Mouse (Mus musculus) limb, embryonic 12.5 days (tissue): ENCODE measurements around the gene Rabgap1l. TPM values are rescaled to one million over a fixed set of nuclear protein-coding genes. Genes with fewer than 3 reads are reported as not detected.
"Not testable (repeated sequence)": the region's sequence is repeated elsewhere in the genome, so short reads cannot be mapped to it uniquely, and the experiment has no call there.

Source experiments
- ATAC-seq: fragments of 200-750 bp; cut with Nextera tagmentation; 2 replicates; pipeline ENCODE4 v1.8.0; 2017; ENCODE audit warnings: low read depth, moderate TSS enrichment; ENCODE audit not compliant: insufficient number of reproducible peaks, insufficient read depth, low FRiP score, low TSS enrichment
- H3K27ac ChIP-seq: fragments of 300-500 bp; sonication (generic); 2 replicates; pipeline ENCODE4 v1.5.1; 2016; ENCODE audit warnings: mild to moderate bottlenecking, moderate library complexity
- H3K27me3 ChIP-seq: fragments of 300-500 bp; sonication (generic); 2 replicates; pipeline ENCODE4 v1.6.1; 2016; ENCODE audit warnings: mild to moderate bottlenecking, moderate library complexity
- H3K36me3 ChIP-seq: fragments of 300-500 bp; sonication (generic); 2 replicates; pipeline ENCODE4 v1.6.1; 2016; ENCODE audit warnings: mild to moderate bottlenecking, moderate library complexity
- H3K4me1 ChIP-seq: fragments of 300-500 bp; sonication (generic); replicated peaks from 2 replicates; pipeline ENCODE4 v1.6.1; 2016
- H3K4me2 ChIP-seq: fragments of 300-500 bp; sonication (generic); 2 replicates; pipeline ENCODE4 v1.6.1; 2016; ENCODE audit warnings: mild to moderate bottlenecking, moderate library complexity
- H3K4me3 ChIP-seq: fragments of 300-500 bp; sonication (generic); replicated peaks from 2 replicates; pipeline ENCODE4 v1.5.1; 2016; ENCODE audit warnings: mild to moderate bottlenecking
- H3K9ac ChIP-seq: fragments of 300-500 bp; sonication (generic); replicated peaks from 2 replicates; pipeline ENCODE4 v1.6.1; 2016; ENCODE audit warnings: mild to moderate bottlenecking, moderate library complexity
- H3K9me3 ChIP-seq: fragments of 300-500 bp; sonication (generic); 2 replicates; pipeline ENCODE4 v1.6.1; 2016; ENCODE audit warnings: mild to moderate bottlenecking, moderate library complexity
- WGBS: fragments of 180-500 bp; shearing (Covaris S2); methylation state at CpG from one replicate; pipeline ENCODE4 v1.1.7; 2016; 5-methylcytosine and 5-hydroxymethylcytosine counted together
- polyA plus RNA-seq: library from polyadenylated mRNA; unstranded; fragments of >200 nt; fragmentation: Nextera tagmentation; extraction: Ambion mirVana; gene quantifications from 2 replicates; pipeline ENCODE4 v1.2.1, GENCODE M21; 2016

The Rabgap1l gene
- polyA plus RNA-seq, 1 experiment from 2014 or later = 17.3 TPM

DNA sequence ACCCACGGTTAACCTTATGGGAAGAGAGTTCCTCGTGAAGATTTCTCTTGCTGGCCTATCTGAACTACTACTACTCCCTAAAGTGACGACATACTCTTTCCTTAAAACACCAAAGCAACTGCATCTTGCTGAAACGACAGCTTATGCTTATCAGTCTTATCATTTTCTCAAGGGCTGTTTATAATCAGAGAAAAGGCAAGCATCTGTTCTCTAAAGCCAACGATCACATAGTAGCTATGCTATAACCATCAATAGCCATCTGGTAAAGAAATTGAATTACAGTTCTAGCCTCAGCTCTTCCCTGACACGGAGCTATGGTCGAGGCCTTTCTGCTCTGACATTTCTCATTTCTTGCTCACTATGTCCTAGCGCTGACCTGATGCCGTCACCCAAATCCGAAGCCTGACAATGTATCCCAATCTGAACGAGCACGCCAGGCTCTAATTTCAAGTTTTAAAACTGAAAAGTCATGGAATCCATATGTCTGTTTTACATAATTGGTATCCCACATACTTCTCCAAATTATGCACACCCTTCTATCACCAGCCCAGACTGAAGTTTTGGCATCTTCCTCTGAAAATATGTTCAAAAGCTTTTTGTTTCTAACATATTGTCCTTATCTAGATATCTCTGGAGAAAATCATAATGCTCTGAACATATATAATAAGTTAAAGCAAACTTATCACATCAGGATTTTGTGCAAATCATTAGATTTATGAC, 164.6 kb downstream of the Rabgap1l start:
- Histone ChIP-seq H3K4me2 (no peak overlapping the region), H3K4me3 (no peak overlapping the region), H3K27me3 (no peaks in the 10 kb centered on the region), H3K9me3 (no peaks in the 10 kb centered on the region), H3K36me3 (no peaks in the 10 kb centered on the region), H3K27ac (no peak overlapping the region), H3K4me1 (no peaks in the 10 kb centered on the region; the same call in 1 of the 2 replicates), H3K9ac (no peak overlapping the region)
- 79% methylated on average over 12 of the region's 12 CpGs for WGBS
- no peak for ATAC-seq

DNA sequence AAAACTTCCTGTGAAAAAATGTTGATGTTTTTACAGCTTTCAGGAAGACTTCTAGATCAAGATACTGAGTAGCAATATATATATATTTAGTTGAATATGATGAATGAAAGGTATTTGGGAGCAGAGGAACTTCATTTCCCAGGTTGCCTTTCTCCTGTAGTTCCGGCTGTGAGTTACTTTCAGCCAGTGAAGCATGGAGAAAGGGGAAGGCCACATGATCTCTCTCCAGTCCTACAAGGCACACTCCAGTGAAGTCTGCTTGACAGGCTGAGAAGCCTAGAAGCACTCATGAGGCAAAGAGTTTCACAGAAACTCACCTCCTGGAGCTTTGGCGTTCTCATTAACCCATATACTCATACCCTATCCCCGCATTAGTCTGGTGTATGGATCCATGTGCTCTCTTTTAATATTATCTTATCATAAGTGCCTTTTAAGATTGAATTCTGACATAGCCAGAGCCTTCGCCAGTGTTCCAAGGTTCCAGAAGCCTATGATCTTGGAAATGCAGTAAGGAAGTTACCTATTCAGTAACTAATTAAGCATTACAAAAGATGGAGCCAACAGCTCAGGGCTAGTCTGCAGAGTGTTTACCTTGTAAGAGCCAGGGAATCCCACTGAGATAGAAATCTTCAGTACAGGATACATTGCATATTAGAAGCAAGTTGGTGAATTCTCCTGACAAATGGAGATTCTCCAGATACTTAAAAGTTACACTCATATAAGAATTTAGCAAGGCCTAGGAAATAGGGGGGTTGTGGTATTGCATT, 168.5 kb downstream of the Rabgap1l start:
- H3K36me3 ChIP-seq, H3K27ac ChIP-seq, H3K27me3 ChIP-seq, H3K4me3 ChIP-seq, ATAC-seq, H3K9ac ChIP-seq, H3K4me2 ChIP-seq, H3K9me3 ChIP-seq, H3K4me1 ChIP-seq: not testable (repeated sequence)
- WGBS = 77% methylated on average over 4 of the region's 4 CpGs

DNA sequence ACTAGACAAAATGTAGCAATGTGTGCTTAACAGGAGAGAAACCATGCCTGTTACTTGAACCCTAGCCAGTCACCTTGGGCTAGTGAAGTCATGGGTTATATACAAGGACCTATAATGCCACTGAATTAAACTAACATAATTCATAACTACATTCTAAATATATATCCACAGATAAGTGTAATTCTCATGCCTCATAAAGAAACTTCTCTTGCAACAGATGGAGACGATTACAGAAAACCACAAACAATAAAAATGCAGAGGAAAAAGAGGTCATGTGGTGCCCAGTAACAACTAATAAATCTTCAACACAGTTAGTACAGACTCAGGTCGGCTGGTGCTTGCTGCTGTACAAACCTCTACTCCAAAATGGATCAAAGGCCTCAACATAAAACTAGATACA, 174.8 kb downstream of the Rabgap1l start:
- Histone ChIP-seq H3K9me3 (no peaks in the 10 kb centered on the region), H3K27ac (no peak overlapping the region), H3K36me3 (no peaks in the 10 kb centered on the region), H3K4me1 (no peaks in the 10 kb centered on the region; the same call in 1 of the 2 replicates), H3K4me3 (no peak overlapping the region), H3K9ac (no peak overlapping the region), H3K27me3 (no peaks in the 10 kb centered on the region), H3K4me2 (no peak overlapping the region)
- WGBS = 11% methylated on average over 2 of the region's 2 CpGs
- peak; percentile 80; the same call in 1 of the 2 replicates for ATAC-seq

DNA sequence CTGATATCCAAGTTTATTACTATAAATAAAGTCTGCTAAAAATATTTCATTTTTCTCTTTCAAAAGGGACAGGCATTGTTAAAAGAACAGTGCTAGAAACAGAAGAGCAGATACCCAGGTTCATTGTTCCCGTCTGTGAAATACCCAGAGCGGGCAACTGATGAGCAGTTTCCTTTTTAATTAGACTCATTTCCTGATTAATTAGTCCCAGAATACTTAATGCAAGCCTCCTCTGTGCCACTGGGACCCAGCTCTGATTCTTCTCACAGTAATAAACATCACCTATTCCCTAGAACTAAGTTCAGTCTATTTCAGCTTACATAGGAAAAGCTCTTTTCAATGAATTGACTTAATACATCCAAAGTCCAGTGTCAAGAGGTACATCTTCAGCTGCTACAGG, 186.6 kb downstream of the Rabgap1l start:
- Histone ChIP-seq H3K4me3 (no peak overlapping the region), H3K4me2 (no peak overlapping the region), H3K27me3 (no peaks in the 10 kb centered on the region), H3K9me3 (no peaks in the 10 kb centered on the region), H3K27ac (no peak overlapping the region), H3K9ac (no peak overlapping the region), H3K36me3 (no peaks in the 10 kb centered on the region), H3K4me1 (0 out of 2 replicates have a peak, but pooled peaks cover 4% of the 10 kb centered on the region)
- ATAC-seq = no peak
- 65% methylated on average over 2 of the region's 2 CpGs for WGBS

DNA sequence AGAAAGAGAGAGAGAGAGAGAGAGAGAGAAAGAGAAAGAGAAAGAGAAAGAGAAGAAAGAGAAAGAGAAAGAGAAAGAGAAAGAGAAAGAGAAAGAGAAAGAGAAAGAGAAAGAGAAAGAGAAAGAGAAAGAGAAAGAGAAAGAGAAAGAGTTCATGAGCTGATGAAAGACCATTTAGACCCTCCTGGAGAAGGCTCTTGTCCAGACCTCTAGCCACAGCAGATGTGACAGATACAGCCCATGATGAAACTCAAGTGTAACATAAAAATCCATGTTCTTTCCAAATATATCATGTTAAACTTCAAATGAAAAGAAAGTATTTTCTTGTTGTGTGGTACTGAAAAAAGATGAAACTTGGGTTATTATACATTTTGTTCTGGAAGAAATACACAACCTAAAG, 189.7 kb downstream of the Rabgap1l start:
- H3K36me3 ChIP-seq, H3K9ac ChIP-seq, ATAC-seq, H3K27me3 ChIP-seq, H3K4me1 ChIP-seq, H3K9me3 ChIP-seq, H3K27ac ChIP-seq, H3K4me3 ChIP-seq, H3K4me2 ChIP-seq: not testable (repeated sequence)

DNA sequence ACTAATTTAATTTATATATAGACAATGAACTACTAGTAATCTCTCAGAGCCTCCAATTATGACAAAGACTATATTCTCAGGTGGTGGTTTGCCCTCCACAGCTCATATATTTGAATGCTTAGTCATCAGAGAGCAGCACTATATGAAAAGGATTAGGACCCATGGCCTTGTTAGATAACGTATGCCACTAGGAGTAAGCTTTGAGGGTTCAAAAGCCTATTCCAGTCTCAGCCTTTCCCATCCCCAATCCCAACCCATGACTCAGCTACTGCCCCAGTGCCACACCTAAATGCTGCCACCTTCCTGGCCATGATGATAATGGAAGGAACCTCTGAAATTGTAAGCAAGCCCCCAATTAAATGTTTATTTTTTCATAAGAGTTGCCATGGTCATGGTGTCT, 195.6 kb downstream of the Rabgap1l start:
- 75% methylated on average over 1 of the region's 1 CpGs for WGBS
- Histone ChIP-seq H3K27ac (no peak overlapping the region), H3K4me2 (no peak overlapping the region), H3K27me3 (no peaks in the 10 kb centered on the region), H3K9me3 (no peaks in the 10 kb centered on the region), H3K9ac (no peak overlapping the region), H3K36me3 (no peaks in the 10 kb centered on the region), H3K4me3 (no peak overlapping the region), H3K4me1 (peaks cover 7% of the 10 kb centered on the region; the same call in 1 of the 2 replicates)
- no peak for ATAC-seq

DNA sequence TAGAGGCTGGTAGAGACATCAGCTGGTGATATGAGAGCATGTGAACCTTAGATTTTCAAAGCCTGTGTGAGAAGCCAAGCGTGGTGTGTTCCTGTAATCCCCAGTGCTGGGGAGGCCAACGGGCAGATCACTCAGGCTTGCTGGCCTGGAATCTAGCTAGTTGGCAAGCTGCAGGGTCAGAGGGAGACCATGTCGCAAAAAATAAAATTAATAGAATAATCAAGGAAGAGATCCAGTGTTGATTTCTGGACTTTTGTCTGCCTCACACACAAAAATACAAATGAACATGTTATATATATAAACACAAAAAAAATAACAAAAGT, 196.1 kb downstream of the Rabgap1l start:
- Histone ChIP-seq H3K9ac (no peak overlapping the region), H3K9me3 (no peaks in the 10 kb centered on the region), H3K4me2 (no peak overlapping the region), H3K4me1 (peaks cover 7% of the 10 kb centered on the region; the same call in 1 of the 2 replicates), H3K36me3 (no peaks in the 10 kb centered on the region), H3K27ac (no peak overlapping the region), H3K4me3 (no peak overlapping the region), H3K27me3 (no peaks in the 10 kb centered on the region)
- WGBS = 86% methylated on average over 3 of the region's 3 CpGs
- no peak for ATAC-seq

DNA sequence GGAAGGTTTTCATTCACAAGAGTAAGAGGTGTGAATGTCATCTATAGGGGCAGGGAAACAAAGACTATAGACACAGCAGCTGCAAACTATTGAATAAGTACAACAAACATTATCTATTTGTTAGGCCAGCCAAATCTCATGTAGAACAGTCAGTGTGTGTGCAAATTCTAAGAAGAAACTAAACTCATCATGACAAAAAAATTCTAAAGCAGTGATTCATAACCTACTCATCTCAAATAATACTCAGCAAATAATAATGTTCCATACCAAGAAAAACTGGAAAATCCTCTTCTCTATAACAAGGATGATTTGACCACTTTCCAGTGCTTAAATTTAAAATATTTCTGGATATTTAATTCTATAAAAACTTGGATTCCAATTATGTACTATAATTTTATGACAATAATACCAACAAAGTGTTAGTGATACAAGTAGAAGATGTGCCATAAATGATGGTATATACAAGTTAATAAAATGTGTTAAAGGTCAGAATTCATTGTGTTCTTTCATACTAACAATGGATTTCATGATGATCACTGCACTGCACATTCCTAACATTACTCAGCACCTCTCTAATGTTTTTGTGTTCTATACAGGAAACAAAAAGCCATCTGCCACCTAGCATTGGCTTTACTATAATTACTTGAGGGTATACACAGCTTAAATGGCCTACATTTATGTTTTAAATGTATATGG, 196.6 kb downstream of the Rabgap1l start:
- H3K4me3 ChIP-seq = no peak overlapping the region
- H3K9ac ChIP-seq = no peak overlapping the region
- no peak overlapping the region for H3K27ac ChIP-seq
- H3K27me3 ChIP-seq = no peaks in the 10 kb centered on the region
- peaks cover 7% of the 10 kb centered on the region; the same call in 1 of the 2 replicates for H3K4me1 ChIP-seq
- no peaks in the 10 kb centered on the region for H3K9me3 ChIP-seq
- H3K36me3 ChIP-seq = no peaks in the 10 kb centered on the region
- H3K4me2 ChIP-seq = no peak overlapping the region
- ATAC-seq = no peak

DNA sequence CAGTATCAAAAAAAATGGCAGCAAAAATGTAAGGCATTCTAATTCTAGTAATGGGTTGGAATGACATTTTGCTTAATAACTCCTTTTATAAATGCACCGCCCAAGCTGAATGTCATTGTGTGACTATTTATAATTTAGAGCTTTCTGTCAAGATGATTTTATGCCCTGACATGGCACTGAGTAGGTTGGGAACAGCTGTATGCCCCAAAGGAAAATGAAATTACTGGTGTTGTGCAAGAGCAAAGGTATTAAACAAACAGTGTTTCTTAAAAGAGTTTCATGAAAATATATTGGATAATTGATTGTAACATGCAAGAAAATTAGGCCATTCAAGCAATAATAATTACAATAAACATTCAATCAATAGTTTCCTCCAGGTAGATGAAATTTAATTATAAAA, 198.4 kb downstream of the Rabgap1l start:
- WGBS = 72% methylated on average over 1 of the region's 1 CpGs
- H3K36me3 ChIP-seq = no peaks in the 10 kb centered on the region

DNA sequence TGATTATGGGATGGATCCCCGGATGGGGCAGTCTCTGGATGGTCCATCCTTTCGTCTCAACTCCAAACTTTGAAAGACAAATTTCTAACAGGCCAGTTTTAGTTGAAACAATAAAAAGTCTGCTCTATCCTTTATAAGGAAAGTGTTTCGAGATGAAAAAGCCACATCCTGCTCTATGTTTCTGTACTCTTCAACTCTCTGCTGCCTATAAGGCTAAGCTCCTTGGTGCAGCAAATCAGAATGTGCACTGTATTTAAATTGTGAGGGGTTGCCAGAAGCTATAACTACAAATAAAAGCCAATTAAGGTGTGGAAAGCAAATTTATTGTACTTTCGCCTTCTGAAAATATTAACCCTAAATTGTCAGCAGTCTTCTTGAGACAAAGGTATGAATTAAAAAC, 198.9 kb downstream of the Rabgap1l start:
- Histone ChIP-seq H3K4me2 (no peak overlapping the region), H3K9me3 (no peaks in the 10 kb centered on the region), H3K4me1 (peaks cover 7% of the 10 kb centered on the region; the same call in 1 of the 2 replicates), H3K36me3 (no peaks in the 10 kb centered on the region), H3K27ac (no peak overlapping the region), H3K27me3 (no peaks in the 10 kb centered on the region), H3K4me3 (no peak overlapping the region), H3K9ac (no peak overlapping the region)
- no peak for ATAC-seq
- 64% methylated on average over 4 of the region's 4 CpGs for WGBS

More for the DNA sequence above, 198.4 kb downstream of the Rabgap1l start:
- Histone ChIP-seq H3K27ac (no peak overlapping the region), H3K9ac (no peak overlapping the region), H3K9me3 (no peaks in the 10 kb centered on the region), H3K27me3 (no peaks in the 10 kb centered on the region), H3K4me1 (peaks cover 7% of the 10 kb centered on the region; the same call in 1 of the 2 replicates), H3K4me3 (no peak overlapping the region), H3K4me2 (no peak overlapping the region)
- no peak for ATAC-seq

DNA sequence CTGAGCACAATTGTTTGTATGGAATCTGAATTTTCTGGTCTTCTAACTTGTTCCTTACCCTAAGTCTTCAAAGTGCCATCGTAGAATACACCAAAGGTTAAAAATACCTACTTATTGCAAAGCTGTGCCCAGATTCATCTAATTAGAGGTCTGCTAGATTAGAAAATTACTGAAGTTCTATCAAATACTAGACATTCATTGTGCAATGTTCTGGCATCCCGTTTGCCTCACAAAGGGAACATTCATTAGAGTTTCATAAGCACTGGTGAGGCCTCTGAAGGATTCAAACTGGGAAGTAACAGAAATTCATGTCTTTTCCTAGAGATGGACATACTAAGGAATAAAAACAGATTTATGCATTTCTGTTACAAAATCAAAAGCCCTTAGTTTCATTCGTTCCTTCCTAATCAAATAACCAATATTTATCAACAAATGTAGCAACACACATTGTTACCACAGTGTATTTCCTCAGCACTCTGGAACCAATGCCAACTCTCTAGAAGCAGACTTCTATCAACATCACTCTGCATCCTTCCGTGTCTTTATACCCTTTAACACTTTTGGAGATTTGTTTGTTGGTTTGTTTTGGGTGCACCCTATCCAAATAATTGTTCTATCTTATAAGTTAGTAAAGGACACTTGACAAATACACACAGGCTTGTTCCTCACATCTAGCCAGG, 204.0 kb downstream of the Rabgap1l start:
- no peak overlapping the region for H3K9ac ChIP-seq
- 85% methylated on average over 4 of the region's 4 CpGs for WGBS
- no peaks in the 10 kb centered on the region for H3K36me3 ChIP-seq
- H3K27me3 ChIP-seq = no peaks in the 10 kb centered on the region
- no peaks in the 10 kb centered on the region for H3K9me3 ChIP-seq
- H3K4me3 ChIP-seq = no peak overlapping the region
- no peak overlapping the region for H3K4me2 ChIP-seq
- no peaks in the 10 kb centered on the region for H3K4me1 ChIP-seq
- H3K27ac ChIP-seq = no peak overlapping the region
- no peak for ATAC-seq
